Mouse (Mus musculus): ENCODE measurements around the gene Lrp5.

- TF ChIP-seq GATA1 (IDR thresholded peaks at IDR 0.05; ENCODE audit: low read depth, low read length) (no peak), TBP (IDR thresholded peaks at IDR 0.05; ENCODE audit: low read depth, low read length) (peak; percentile 85), CTCF (IDR thresholded peaks at IDR 0.05 in 2 of 3, conservative IDR thresholded peaks at IDR 0.05 in 1 of 3; ENCODE audit: control insufficient read depth in 1 of 3, insufficient read depth in 1 of 3, low read depth in 2 of 3, low read length in 3 of 3, poor library complexity in 1 of 3, severe bottlenecking in 1 of 3) (no peak), SIN3A (IDR thresholded peaks at IDR 0.05; ENCODE audit: low read length) (peak; percentile 65), POLR2A (IDR thresholded peaks at IDR 0.05; ENCODE audit: control insufficient read depth in 1 of 2, insufficient read depth in 1 of 2, low read depth in 1 of 2, low read length in 2 of 2, poor library complexity in 1 of 2) (peak; percentile 93), TCF12 (IDR thresholded peaks at IDR 0.05; ENCODE audit: low read depth, low read length) (peak; percentile 47; the same call in 1 of the 2 replicates), GABPA (IDR thresholded peaks at IDR 0.05; ENCODE audit: low read depth, low read length) (no peak), TAL1 (IDR thresholded peaks at IDR 0.05; ENCODE audit: low read length) (no peak), MYC (IDR thresholded peaks at IDR 0.05; ENCODE audit: low read depth, low read length) (no peak; the same call in 1 of the 2 replicates), ZMIZ1 (IDR thresholded peaks at IDR 0.05; ENCODE audit: low read depth, low read length) (peak; percentile 48; the same call in 1 of the 2 replicates)
These were observed 22.0 kb upstream of the Lrp5 start, which contains the start of gene 1810055G02Rik for GRCm38 (mm10) chr19:3708078-3709012.

All from MEL (cell line).